Mouse (Mus musculus) intestine, embryonic 15.5 days (tissue): ENCODE data around the gene Ubtd1. TPM values are rescaled to one million over a fixed set of nuclear protein-coding genes. Genes with fewer than 3 reads are reported as not detected.
A peak's percentile ranks its signal among the peaks of the same experiment; 100 is the strongest.

Source experiments
- ATAC-seq: fragments of 200-750 bp; cut with Nextera tagmentation; 2 replicates; pipeline ENCODE4 v1.8.0; 2017; ENCODE audit warnings: moderate TSS enrichment, moderate library complexity
- H3K27ac ChIP-seq: fragments of 300-500 bp; sonication (generic); 2 replicates; pipeline ENCODE4 v1.5.1; 2015; ENCODE audit warnings: mild to moderate bottlenecking, inconsistent platforms
- H3K27me3 ChIP-seq: fragments of 300-500 bp; sonication (generic); replicated peaks from 2 replicates; pipeline ENCODE4 v1.6.1; 2015; ENCODE audit warnings: inconsistent platforms
- H3K36me3 ChIP-seq: fragments of 300-500 bp; sonication (generic); 2 replicates; pipeline ENCODE4 v1.6.1; 2015; ENCODE audit warnings: inconsistent platforms
- H3K4me1 ChIP-seq: fragments of 300-500 bp; sonication (generic); replicated peaks from 2 replicates; pipeline ENCODE4 v1.6.1; 2015; ENCODE audit warnings: inconsistent platforms
- H3K4me2 ChIP-seq: fragments of 300-500 bp; sonication (generic); replicated peaks from 2 replicates; pipeline ENCODE4 v1.6.1; 2015; ENCODE audit warnings: mild to moderate bottlenecking, inconsistent platforms
- H3K4me3 ChIP-seq: fragments of 300-500 bp; sonication (generic); replicated peaks from 2 replicates; pipeline ENCODE4 v1.5.1; 2015; ENCODE audit warnings: inconsistent platforms
- H3K9ac ChIP-seq: fragments of 300-500 bp; sonication (generic); 2 replicates; pipeline ENCODE4 v1.6.1; 2015; ENCODE audit warnings: inconsistent platforms
- H3K9me3 ChIP-seq: fragments of 300-500 bp; sonication (generic); 2 replicates; pipeline ENCODE4 v1.6.1; 2016; ENCODE audit warnings: inconsistent platforms
- WGBS: fragments of 180-500 bp; shearing (Covaris S2); methylation state at CpG from one replicate; pipeline ENCODE4 v1.1.7; 2015; 5-methylcytosine and 5-hydroxymethylcytosine counted together
- polyA plus RNA-seq: library from polyadenylated mRNA; unstranded; fragments of >200 nt; fragmentation: Nextera tagmentation; extraction: Ambion mirVana; gene quantifications from 2 replicates; pipeline ENCODE4 v1.2.1, GENCODE M21; 2015

The Ubtd1 gene
- polyA plus RNA-seq, 1 experiment from 2014 or later = 12.4 TPM

DNA sequence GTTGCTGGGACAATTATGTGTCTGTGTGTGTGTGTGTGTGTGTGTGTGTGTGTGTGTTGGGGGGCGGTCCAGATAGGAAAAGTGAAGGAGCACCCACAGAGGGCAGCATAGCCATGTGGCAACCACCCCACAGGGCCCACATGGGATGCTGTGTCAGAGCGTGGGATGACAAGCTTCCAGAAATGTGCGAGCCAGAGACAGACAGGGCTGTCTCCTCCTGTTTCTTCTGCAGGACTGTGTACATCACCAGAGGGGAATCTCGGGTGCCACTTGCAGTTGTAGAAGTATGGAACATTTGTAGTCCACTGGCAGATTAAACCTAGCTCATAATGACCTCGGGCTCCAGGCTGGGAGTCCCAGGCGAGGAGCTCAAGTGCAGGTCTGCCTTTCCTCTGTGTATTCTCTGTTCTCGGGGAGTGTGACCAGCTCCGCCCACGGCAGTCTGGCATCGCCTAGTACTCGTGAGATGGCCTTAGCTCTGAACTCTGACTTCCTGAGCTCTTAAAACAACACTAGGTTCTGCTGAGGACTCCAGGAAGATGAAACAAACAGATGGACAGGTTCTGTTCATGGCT, 53.4 kb downstream of the Ubtd1 start:
- H3K27ac ChIP-seq = no peak overlapping the region
- no peaks in the 10 kb centered on the region; the same call in 1 of the 2 replicates for H3K27me3 ChIP-seq
- no peak overlapping the region for H3K4me2 ChIP-seq
- ATAC-seq = peak; percentile 31
- H3K4me1 ChIP-seq = peaks cover 9% of the 10 kb centered on the region; the same call in 1 of the 2 replicates
- WGBS = 48% methylated on average over 11 of the region's 11 CpGs
- no peak overlapping the region for H3K4me3 ChIP-seq
- no peaks in the 10 kb centered on the region for H3K9me3 ChIP-seq
- no peak overlapping the region for H3K9ac ChIP-seq
- 0 out of 2 replicates have a peak, but pooled peaks cover 5% of the 10 kb centered on the region for H3K36me3 ChIP-seq

- H3K36me3 ChIP-seq = 0 out of 2 replicates have a peak, but pooled peaks cover 5% of the 10 kb centered on the region
- no peaks in the 10 kb centered on the region; the same call in 1 of the 2 replicates for H3K27me3 ChIP-seq
- H3K4me3 ChIP-seq = no peak within 1 kb of the TSS
- H3K9me3 ChIP-seq = no peaks in the 10 kb centered on the region
- H3K4me1 ChIP-seq = peaks cover 9% of the 10 kb centered on the region; the same call in 1 of the 2 replicates
- no peak within 1 kb of the TSS for H3K9ac ChIP-seq
- ATAC-seq = peak; percentile 90
- no peak within 1 kb of the TSS for H3K27ac ChIP-seq
- H3K4me2 ChIP-seq = no peak within 1 kb of the TSS
- WGBS = 65% methylated on average over 19 of the region's 19 CpGs
These were observed 54.1 kb downstream of the Ubtd1 start, which contains the start of gene Ankrd2 for GRCm38 (mm10) chr19:42035456-42036248. Gene Ankrd2 (plus strand): TSS chr19:42036000.

DNA sequence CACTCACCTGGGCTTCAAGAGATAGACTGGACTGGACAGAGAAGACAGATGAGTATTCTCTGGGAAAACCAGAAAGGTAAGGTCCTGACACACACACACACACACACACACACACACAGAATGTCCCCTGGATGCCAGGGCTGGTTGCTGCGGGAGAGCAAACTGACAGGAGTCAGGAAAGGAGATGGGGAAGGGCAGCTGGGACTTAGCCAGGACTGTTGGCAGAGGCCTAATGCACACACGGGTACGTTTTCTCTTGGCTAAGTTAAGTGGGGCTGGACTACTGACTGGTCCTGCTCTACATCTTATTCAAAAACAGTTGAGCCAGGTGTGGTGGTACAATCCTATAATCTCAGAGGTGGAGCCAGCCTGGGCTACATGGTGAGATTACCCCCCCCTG, 54.8 kb downstream of the Ubtd1 start:
- 0 out of 2 replicates have a peak, but pooled peaks cover 5% of the 10 kb centered on the region for H3K36me3 ChIP-seq
- no peaks in the 10 kb centered on the region for H3K9me3 ChIP-seq
- H3K4me3 ChIP-seq = no peak overlapping the region
- H3K9ac ChIP-seq = no peak overlapping the region
- H3K4me1 ChIP-seq = peaks cover 9% of the 10 kb centered on the region; the same call in 1 of the 2 replicates
- ATAC-seq = no peak
- no peak overlapping the region for H3K4me2 ChIP-seq
- H3K27ac ChIP-seq = no peak overlapping the region
- H3K27me3 ChIP-seq = no peaks in the 10 kb centered on the region; the same call in 1 of the 2 replicates
- 90% methylated on average over 3 of the region's 3 CpGs for WGBS

- Histone ChIP-seq H3K4me2 (no peak overlapping the region), H3K27ac (no peak overlapping the region), H3K9me3 (no peaks in the 10 kb centered on the region), H3K4me3 (no peak overlapping the region), H3K9ac (no peak overlapping the region), H3K4me1 (peaks cover 9% of the 10 kb centered on the region; the same call in 1 of the 2 replicates), H3K36me3 (0 out of 2 replicates have a peak, but pooled peaks cover 5% of the 10 kb centered on the region), H3K27me3 (no peaks in the 10 kb centered on the region; the same call in 1 of the 2 replicates)
- no peak for ATAC-seq
- WGBS = 55% methylated on average over 11 of the region's 11 CpGs
These were observed 55.7 kb downstream of the Ubtd1 start for GRCm38 (mm10) chr19:42037167-42037702.

DNA sequence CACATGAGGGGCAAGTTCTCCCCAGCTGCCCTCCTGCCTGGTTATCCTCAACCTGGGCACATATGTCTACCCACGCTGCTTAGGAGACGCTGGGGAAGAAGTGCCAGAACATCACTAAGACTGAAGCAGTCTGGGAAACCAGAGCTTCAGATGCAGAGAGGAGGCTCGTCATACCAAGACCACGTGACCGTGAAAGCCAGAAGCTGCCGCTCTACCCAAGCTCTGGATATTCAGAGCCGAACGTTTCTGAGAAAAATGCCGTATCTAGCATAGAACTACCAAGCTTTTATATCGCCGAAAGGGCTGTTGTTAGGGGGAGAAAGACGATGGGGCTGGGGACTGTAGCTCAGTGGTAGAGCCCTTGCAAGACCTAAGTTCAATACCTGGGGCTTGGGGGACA, 56.7 kb downstream of the Ubtd1 start:
- Histone ChIP-seq H3K4me3 (no peak overlapping the region), H3K9ac (no peak overlapping the region), H3K27ac (no peak overlapping the region), H3K4me2 (no peak overlapping the region), H3K27me3 (no peaks in the 10 kb centered on the region; the same call in 1 of the 2 replicates), H3K4me1 (peaks cover 9% of the 10 kb centered on the region; the same call in 1 of the 2 replicates), H3K9me3 (no peaks in the 10 kb centered on the region), H3K36me3 (0 out of 2 replicates have a peak, but pooled peaks cover 5% of the 10 kb centered on the region)
- 91% methylated on average over 12 of the region's 12 CpGs for WGBS
- no peak for ATAC-seq

- Histone ChIP-seq H3K4me2 (no peak overlapping the region), H3K9ac (no peak overlapping the region), H3K27me3 (no peaks in the 10 kb centered on the region), H3K9me3 (no peaks in the 10 kb centered on the region), H3K36me3 (no peaks in the 10 kb centered on the region), H3K4me3 (no peak overlapping the region), H3K27ac (no peak overlapping the region), H3K4me1 (peaks cover 8% of the 10 kb centered on the region)
- ATAC-seq = no peak
- WGBS = 94% methylated on average over 6 of the region's 6 CpGs
These were observed 62.4 kb downstream of the Ubtd1 start for GRCm38 (mm10) chr19:42043988-42044387.

GRCm38 (mm10) chr19:42045269-42046102, 63.9 kb downstream of the Ubtd1 start, which contains the start of gene Hoga1:
Gene Hoga1 (plus strand): TSS chr19:42045610.
- H3K9ac ChIP-seq = peak within 1 kb of the TSS; percentile 21
- peaks cover 8% of the 10 kb centered on the region for H3K4me1 ChIP-seq
- peak within 1 kb of the TSS; percentile 38 for H3K4me3 ChIP-seq
- peak; percentile 97 for ATAC-seq
- 18% methylated on average over 23 of the region's 23 CpGs for WGBS
- no peaks in the 10 kb centered on the region for H3K27me3 ChIP-seq
- H3K4me2 ChIP-seq = peak within 1 kb of the TSS; percentile 64
- no peaks in the 10 kb centered on the region for H3K9me3 ChIP-seq
- no peak within 1 kb of the TSS for H3K27ac ChIP-seq
- H3K36me3 ChIP-seq = no peaks in the 10 kb centered on the region

DNA sequence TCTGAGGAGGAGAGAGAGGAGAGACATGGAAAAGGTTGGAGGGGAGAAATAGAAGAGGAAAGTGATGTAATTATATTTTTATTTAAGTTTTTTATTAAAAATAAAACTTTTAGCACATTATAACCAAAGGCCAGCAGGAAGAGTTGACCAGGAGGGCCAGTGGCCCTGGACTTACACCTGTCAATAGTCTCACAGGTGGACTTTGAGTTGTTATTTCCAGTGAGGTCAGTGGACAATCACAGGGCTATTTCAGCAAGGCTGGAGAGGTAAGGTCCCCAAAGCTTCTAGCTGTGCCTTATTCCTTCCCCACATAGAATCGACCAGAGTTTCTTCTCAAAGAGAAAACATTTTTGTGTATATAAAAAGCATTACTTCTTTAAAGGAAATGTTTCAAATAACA, 68.7 kb downstream of the Ubtd1 start:
- H3K36me3 ChIP-seq = no peaks in the 10 kb centered on the region
- H3K27me3 ChIP-seq = no peaks in the 10 kb centered on the region
- H3K4me3 ChIP-seq = no peak overlapping the region
- H3K27ac ChIP-seq = no peak overlapping the region
- H3K4me1 ChIP-seq = peaks cover 8% of the 10 kb centered on the region
- H3K9me3 ChIP-seq = no peaks in the 10 kb centered on the region
- H3K4me2 ChIP-seq = no peak overlapping the region
- 93% methylated on average over 1 of the region's 1 CpGs for WGBS
- H3K9ac ChIP-seq = no peak overlapping the region
- no peak for ATAC-seq

GRCm38 (mm10) chr19:42051351-42051750, 69.8 kb downstream of the Ubtd1 start:
- no peaks in the 10 kb centered on the region for H3K9me3 ChIP-seq
- no peak for ATAC-seq
- H3K27ac ChIP-seq = no peak overlapping the region
- no peaks in the 10 kb centered on the region for H3K4me1 ChIP-seq
- no peaks in the 10 kb centered on the region for H3K36me3 ChIP-seq
- no peak overlapping the region for H3K9ac ChIP-seq
- H3K4me3 ChIP-seq = no peak overlapping the region
- 88% methylated on average over 3 of the region's 3 CpGs for WGBS
- no peaks in the 10 kb centered on the region for H3K27me3 ChIP-seq
- H3K4me2 ChIP-seq = no peak overlapping the region

DNA sequence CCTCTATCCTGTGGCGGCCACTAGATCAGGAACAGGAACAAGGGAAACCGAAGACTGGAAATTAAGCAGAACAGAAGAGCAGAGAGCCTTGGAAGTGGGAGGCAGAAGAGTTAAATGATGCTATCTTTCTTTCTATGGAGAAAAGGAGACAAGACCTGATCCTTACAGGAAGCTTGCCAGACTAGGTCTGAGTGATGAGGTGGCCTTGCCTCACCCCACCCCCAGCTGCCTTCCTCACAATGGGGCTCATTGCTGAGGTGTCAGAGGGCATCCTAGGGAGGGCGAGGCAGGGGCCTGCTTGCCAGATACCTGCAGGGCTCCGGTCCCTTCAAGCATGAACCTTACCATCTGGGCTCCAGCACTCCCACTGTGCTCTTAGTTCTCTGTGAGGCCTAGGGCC, 70.4 kb downstream of the Ubtd1 start, which contains the start of gene 4933411K16Rik:
4933411K16Rik (plus strand) TSS at position 301 of the 400 bp plus-strand sequence.
- WGBS = 73% methylated on average over 4 of the region's 4 CpGs
- no peak within 1 kb of the TSS for H3K9ac ChIP-seq

DNA sequence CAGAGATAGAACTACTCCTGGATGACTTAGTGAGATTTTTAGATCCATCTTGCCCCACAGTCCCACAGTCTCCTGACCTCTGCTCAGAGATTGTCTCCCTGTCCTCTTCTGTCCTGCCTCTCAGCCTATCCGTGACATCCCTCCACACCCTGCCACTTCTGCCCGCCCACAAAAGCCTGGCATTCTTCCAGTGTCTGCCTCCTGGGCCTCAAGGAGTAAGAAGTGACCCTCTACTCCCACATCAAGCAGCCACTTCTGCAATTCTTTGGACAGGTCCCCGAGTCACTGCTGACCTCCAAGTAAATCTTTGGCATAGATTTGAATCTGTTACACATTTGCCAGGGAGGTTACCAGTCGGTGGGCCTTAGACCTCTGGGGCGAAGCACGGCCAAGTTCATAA, 72.7 kb downstream of the Ubtd1 start:
- Histone ChIP-seq H3K4me2 (no peak overlapping the region), H3K9me3 (no peaks in the 10 kb centered on the region), H3K9ac (no peak overlapping the region), H3K4me3 (no peak overlapping the region), H3K4me1 (no peaks in the 10 kb centered on the region), H3K36me3 (no peaks in the 10 kb centered on the region), H3K27ac (no peak overlapping the region), H3K27me3 (no peaks in the 10 kb centered on the region)
- WGBS = 71% methylated on average over 6 of the region's 6 CpGs
- ATAC-seq = no peak

More for the DNA sequence above, 70.4 kb downstream of the Ubtd1 start, which contains the start of gene 4933411K16Rik:
- no peak within 1 kb of the TSS for H3K27ac ChIP-seq
- H3K36me3 ChIP-seq = no peaks in the 10 kb centered on the region
- H3K9me3 ChIP-seq = no peaks in the 10 kb centered on the region
- no peak within 1 kb of the TSS for H3K4me3 ChIP-seq
- H3K4me1 ChIP-seq = no peaks in the 10 kb centered on the region
- H3K27me3 ChIP-seq = no peaks in the 10 kb centered on the region
- H3K4me2 ChIP-seq = no peak within 1 kb of the TSS
- no peak for ATAC-seq
